Mouse (Mus musculus) G1E (cell line): ENCODE results near the gene Pim2. TPM values are rescaled to one million over a fixed set of nuclear protein-coding genes. Genes with fewer than 3 reads are reported as not detected.

Experiments
- ATAC-seq: 2 replicates; pipeline ENCODE4 v1.8.0; 2016; ENCODE audit warnings: mild to moderate bottlenecking; ENCODE audit not compliant: insufficient number of reproducible peaks, poor library complexity, low FRiP score, severe bottlenecking; ENCODE audit errors: extremely low read depth
- DNase-seq: peaks from one replicate; pipeline ENCODE4 v3.0.0; 2012; ENCODE audit warnings: low spot score
- H3K27me3 ChIP-seq: 2 replicates; pipeline ENCODE4 v1.6.1; 2012; ENCODE audit warnings: mild to moderate bottlenecking, low read length, inconsistent platforms; ENCODE audit not compliant: insufficient read depth
- H3K36me3 ChIP-seq: replicated peaks from 2 replicates; pipeline ENCODE3; 2012; ENCODE audit warnings: mild to moderate bottlenecking, inconsistent platforms
- H3K4me1 ChIP-seq: 2 replicates; pipeline ENCODE4 v1.6.1; 2012; ENCODE audit warnings: low read depth, low read length, inconsistent platforms, mixed read lengths; ENCODE audit not compliant: insufficient read depth
- H3K4me3 ChIP-seq: 2 replicates; pipeline ENCODE4 v1.5.1; 2012; ENCODE audit warnings: low read depth, mild to moderate bottlenecking, inconsistent platforms, low read length, moderate library complexity, mixed read lengths
- H3K9me3 ChIP-seq: replicated peaks from 2 replicates; pipeline ENCODE4 v1.6.1; 2012; ENCODE audit warnings: inconsistent platforms
- CTCF ChIP-seq: IDR thresholded peaks from 2 replicates; pipeline ENCODE4 v1.5.1; 2012; ENCODE audit warnings: low read depth, low read length, inconsistent platforms, mixed read lengths
- GATA1 ChIP-seq: IDR thresholded peaks from 2 replicates; pipeline ENCODE4 v1.6.1; 2012; ENCODE audit warnings: borderline replicate concordance, low read length, inconsistent platforms, mixed read lengths
- GATA2 ChIP-seq: IDR thresholded peaks from 2 replicates; pipeline ENCODE4 v1.6.1; 2012; ENCODE audit warnings: low read depth, low read length, inconsistent platforms, borderline replicate concordance
- POLR2AphosphoS5 ChIP-seq: IDR thresholded peaks from 2 replicates; pipeline ENCODE4 v1.6.1; 2012; ENCODE audit warnings: low read depth, low read length, inconsistent platforms; ENCODE audit not compliant: insufficient replicate concordance
- TAL1 ChIP-seq: conservative IDR thresholded peaks from 2 replicates; pipeline ENCODE4 v1.6.1; 2012; ENCODE audit warnings: low read depth, low read length, inconsistent platforms, mixed read lengths
- polyA plus RNA-seq: library from polyadenylated mRNA; stranded (reverse); fragments of >175 nt; gene quantifications from 2 replicates; pipeline ENCODE4 v1.2.3, GENCODE M21; 2012
- total RNA-seq, 2 experiments: library from RNA; stranded (forward) in 1 of 2; stranded (reverse) in 1 of 2; fragments of 200-1000 nt in 1 of 2; fragments of >200 nt in 1 of 2; fragmentation: Nextera tagmentation in 1 of 2; gene quantifications; 2 replicates each; pipeline ENCODE4 v1.2.3; 2014 to 2017

Gene Pim2
- total RNA-seq (2014; fragmentation: Nextera tagmentation) (7.4 and 12.8 TPM in 2 replicates), total RNA-seq (2017) (1.8 and 2.2 TPM in 2 replicates), polyA plus RNA-seq (23.1 and 25.6 TPM in 2 replicates)

- Histone ChIP-seq H3K36me3 (peaks cover 52% of the 10 kb centered on the region), H3K27me3 (no peaks in the 10 kb centered on the region), H3K4me1 (peaks cover 24% of the 10 kb centered on the region), H3K9me3 (no peaks in the 10 kb centered on the region), H3K4me3 (peak within 1 kb of the TSS; percentile 78)
- ATAC-seq = peak; percentile 86
- no peak for TF ChIP-seq GATA1
- TF ChIP-seq CTCF = no peak
- TF ChIP-seq POLR2AphosphoS5 = no peak
- TF ChIP-seq GATA2 = no peak
- TF ChIP-seq TAL1 = no peak
- DNase-seq = peak; percentile 79
Observed at GRCm38 (mm10) chrX:7878007-7878419, at the start of gene Pim2. Pim2 (plus strand) TSS chrX:7878262.

- Histone ChIP-seq H3K27me3 (no peaks in the 10 kb centered on the region), H3K36me3 (peaks cover under 1% of the 10 kb centered on the region), H3K4me3 (no peak overlapping the region), H3K4me1 (peaks cover 34% of the 10 kb centered on the region), H3K9me3 (no peaks in the 10 kb centered on the region)
- TF ChIP-seq CTCF (no peak), TAL1 (peak; percentile 29)
- ATAC-seq (no peak), DNase-seq (no peak)
Observed at GRCm38 (mm10) chrX:7837146-7837545, 40.9 kb upstream of the Pim2 start.

- H3K27me3 ChIP-seq = no peaks in the 10 kb centered on the region
- no peaks in the 10 kb centered on the region for H3K9me3 ChIP-seq
- H3K4me3 ChIP-seq = peak overlapping the region; percentile 78; the same call in 1 of the 2 replicates
- peaks cover 22% of the 10 kb centered on the region for H3K36me3 ChIP-seq
- no peak for ATAC-seq
- no peak for DNase-seq
- peaks cover 40% of the 10 kb centered on the region; the same call in 1 of the 2 replicates for H3K4me1 ChIP-seq
- TF ChIP-seq TAL1 = no peak
- TF ChIP-seq CTCF = no peak
- no peak for TF ChIP-seq GATA2
- no peak for TF ChIP-seq POLR2AphosphoS5
- no peak for TF ChIP-seq GATA1
Observed at GRCm38 (mm10) chrX:7840842-7841162, 37.3 kb upstream of the Pim2 start.

- TF ChIP-seq GATA2 (no peak), CTCF (no peak), TAL1 (no peak), POLR2AphosphoS5 (no peak)
- Histone ChIP-seq H3K9me3 (no peaks in the 10 kb centered on the region), H3K36me3 (peaks cover 29% of the 10 kb centered on the region), H3K4me1 (peaks cover 35% of the 10 kb centered on the region; the same call in 1 of the 2 replicates), H3K4me3 (peak within 1 kb of the TSS; percentile 78), H3K27me3 (no peaks in the 10 kb centered on the region)
- ATAC-seq (peak; percentile 87), DNase-seq (peak; percentile 71)
Observed at GRCm38 (mm10) chrX:7841163-7842162, 36.6 kb upstream of the Pim2 start, which contains the start of gene Otud5. Otud5 (plus strand) TSS chrX:7841364.

GRCm38 (mm10) chrX:7842318-7842717 lies 35.7 kb upstream of the Pim2 start:
- peak overlapping the region; percentile 78 for H3K4me3 ChIP-seq
- TF ChIP-seq GATA1 (no peak), POLR2AphosphoS5 (no peak), CTCF (no peak), TAL1 (no peak), GATA2 (no peak)
- ATAC-seq (no peak), DNase-seq (peak; percentile 28)
- no peaks in the 10 kb centered on the region for H3K27me3 ChIP-seq
- peaks cover 27% of the 10 kb centered on the region; the same call in 1 of the 2 replicates for H3K4me1 ChIP-seq
- no peaks in the 10 kb centered on the region for H3K9me3 ChIP-seq
- H3K36me3 ChIP-seq = peaks cover 36% of the 10 kb centered on the region

DNA sequence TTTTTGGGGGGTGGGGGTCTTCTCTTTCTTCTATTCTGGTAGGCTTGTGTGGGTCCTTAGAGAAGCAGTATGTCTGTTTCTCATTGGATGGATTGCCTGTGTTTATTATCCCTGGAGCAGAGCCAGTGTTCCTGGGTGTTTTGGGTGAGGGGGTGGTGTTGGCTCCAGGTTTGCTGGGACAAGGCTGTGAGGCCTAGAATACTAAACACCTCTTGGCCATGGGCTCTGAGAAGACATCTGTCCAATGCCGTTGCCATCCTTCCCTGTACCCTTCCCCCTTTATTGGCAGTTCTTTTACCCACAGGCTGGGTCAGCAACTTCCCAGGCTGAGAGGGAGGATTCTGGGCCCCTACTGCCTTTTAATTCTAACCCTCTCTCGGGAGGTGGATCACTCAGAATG lies 30.2 kb upstream of the Pim2 start:
- Histone ChIP-seq H3K27me3 (no peaks in the 10 kb centered on the region), H3K36me3 (peaks cover 77% of the 10 kb centered on the region), H3K4me1 (peaks cover 12% of the 10 kb centered on the region; the same call in 1 of the 2 replicates), H3K9me3 (no peaks in the 10 kb centered on the region), H3K4me3 (no peak overlapping the region)
- no peak for TF ChIP-seq CTCF
- no peak for TF ChIP-seq TAL1
- TF ChIP-seq POLR2AphosphoS5 = no peak
- TF ChIP-seq GATA2 = no peak
- no peak for TF ChIP-seq GATA1
- no peak for ATAC-seq
- DNase-seq = no peak
